Mouse (Mus musculus): ENCODE measurements around the gene Plekhg1.

DNA sequence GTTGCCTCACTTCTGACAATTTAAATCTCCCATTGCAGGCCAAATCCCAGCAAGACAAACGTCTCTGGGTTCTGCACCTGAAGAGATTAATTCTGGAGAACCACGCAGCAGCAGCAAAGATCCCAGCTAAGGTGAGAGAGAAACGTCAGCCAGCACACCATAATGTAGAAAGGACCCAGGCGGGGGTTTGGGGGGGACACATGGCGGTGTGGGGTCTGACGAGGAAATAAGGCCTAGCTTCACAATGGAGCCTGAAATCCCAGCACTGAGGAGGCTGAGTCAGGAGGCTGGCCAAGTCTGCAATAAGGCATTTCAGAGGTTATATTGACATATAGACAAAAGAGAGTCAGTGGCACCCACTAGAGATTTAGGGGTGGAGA is 200.4 kb downstream of the Plekhg1 start:
- TF ChIP-seq CTCF (IDR thresholded peaks at IDR 0.05; ENCODE audit: low read depth) (no peak), EP300 (IDR thresholded peaks at IDR 0.05; ENCODE audit: low read depth) (no peak)

Measured in liver, embryonic 14.5 days (tissue).